Mouse (Mus musculus): ENCODE results near the gene Gm20388. TPM values are rescaled to one million over a fixed set of nuclear protein-coding genes. Genes with fewer than 3 reads are reported as not detected.
A peak's percentile ranks its signal among the peaks of the same experiment; 100 is the strongest.
"Not testable (repeated sequence)": the region's sequence is repeated elsewhere in the genome, so short reads cannot be mapped to it uniquely, and the experiment has no call there.

Gene Gm20388
- polyA plus RNA-seq, 2 experiments: 8.5 TPM; not detected in 1

DNA sequence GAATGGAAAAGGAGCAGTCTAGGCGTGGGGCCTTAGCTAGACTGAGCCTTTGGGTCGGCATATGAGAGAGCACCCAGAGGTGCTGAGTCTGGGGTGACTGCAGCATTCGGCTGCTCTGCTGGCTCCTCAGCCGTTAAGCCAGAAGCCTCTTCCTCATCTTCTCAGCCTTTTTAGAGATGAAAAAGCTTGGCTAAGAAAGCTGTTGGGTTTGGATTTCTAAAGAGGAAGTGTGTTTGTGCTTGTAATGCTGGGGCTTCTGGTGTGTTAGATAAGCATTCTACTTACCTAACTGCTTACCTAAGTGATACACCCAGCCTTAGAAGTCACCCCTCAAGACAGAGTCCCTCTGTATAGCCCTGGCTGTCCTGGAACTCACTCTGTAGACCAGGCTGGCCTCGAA, 3540.1 kb downstream of the Gm20388 start:
- TF ChIP-seq CTCF (IDR thresholded peaks at IDR 0.05; ENCODE audit: low read depth): no peak
- TF ChIP-seq EP300 (IDR thresholded peaks at IDR 0.05; ENCODE audit: low read depth): no peak
- no peaks in the 10 kb centered on the region for H3K27me3 ChIP-seq (ENCODE audit: control insufficient read depth, insufficient read depth, low read length)
- no peaks in the 10 kb centered on the region; the same call in 1 of the 2 replicates for H3K36me3 ChIP-seq (replicated peaks; ENCODE audit: control insufficient read depth, insufficient read depth, low read depth)
- no peak for DNase-seq (ENCODE audit: low read depth in 3 of 3, low spot score in 3 of 3)
- 21% methylated on average over 5 of the region's 5 CpGs for WGBS (ENCODE audit: insufficient replicate concordance)
- no peak for ATAC-seq (ENCODE audit: insufficient read depth)
- no peak overlapping the region for H3K4me3 ChIP-seq (ENCODE audit: insufficient read depth in 1 of 2, low read depth in 2 of 2, low read length in 2 of 2)
- H3K4me2 ChIP-seq (ENCODE audit: low read depth): no peak overlapping the region
- no peak overlapping the region for H3K27ac ChIP-seq
- H3K9me3 ChIP-seq (ENCODE audit: control insufficient read depth, low read length): no peaks in the 10 kb centered on the region
- H3K4me1 ChIP-seq (replicated peaks; ENCODE audit: control insufficient read depth in 2 of 2, insufficient read depth in 2 of 2, low read length in 1 of 2): peaks cover 0 to 7% of the 10 kb centered on the region in 2 experiments; a peak in 1 of 4 replicates
- H3K9ac ChIP-seq (replicated peaks): no peak overlapping the region

DNA sequence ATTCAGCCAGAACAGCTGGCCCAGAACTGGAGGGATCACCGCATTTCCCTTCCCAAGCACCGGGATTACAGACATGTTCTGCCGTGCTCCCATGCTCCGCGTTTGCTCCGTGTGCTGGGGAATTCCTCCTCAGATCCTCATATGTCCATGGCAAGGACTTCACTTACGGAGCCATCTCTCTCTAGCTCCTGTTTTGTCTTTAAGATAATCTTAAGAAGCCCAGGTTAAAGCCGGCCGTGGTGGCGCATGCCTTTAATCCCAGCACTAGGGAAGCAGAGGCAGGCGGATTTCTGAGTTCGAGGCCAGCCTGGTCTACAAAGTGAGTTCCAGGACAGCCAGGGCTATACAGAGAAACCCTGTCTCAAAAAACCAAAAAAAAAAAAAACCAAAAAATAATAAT, 3541.1 kb downstream of the Gm20388 start:
- 78% methylated on average over 12 of the region's 12 CpGs for WGBS (ENCODE audit: insufficient replicate concordance)
- not testable (repeated sequence) for H3K9ac ChIP-seq (replicated peaks); H3K27me3 ChIP-seq (ENCODE audit: control insufficient read depth, insufficient read depth, low read length); H3K4me2 ChIP-seq (ENCODE audit: low read depth); H3K4me3 ChIP-seq (ENCODE audit: insufficient read depth in 1 of 2, low read depth in 2 of 2, low read length in 2 of 2); DNase-seq (ENCODE audit: low read depth in 3 of 3, low spot score in 3 of 3); H3K9me3 ChIP-seq (ENCODE audit: control insufficient read depth, low read length); H3K36me3 ChIP-seq (replicated peaks; ENCODE audit: control insufficient read depth, insufficient read depth, low read depth); H3K27ac ChIP-seq; H3K4me1 ChIP-seq (replicated peaks; ENCODE audit: control insufficient read depth in 2 of 2, insufficient read depth in 2 of 2, low read length in 1 of 2); ATAC-seq (ENCODE audit: insufficient read depth)

DNA sequence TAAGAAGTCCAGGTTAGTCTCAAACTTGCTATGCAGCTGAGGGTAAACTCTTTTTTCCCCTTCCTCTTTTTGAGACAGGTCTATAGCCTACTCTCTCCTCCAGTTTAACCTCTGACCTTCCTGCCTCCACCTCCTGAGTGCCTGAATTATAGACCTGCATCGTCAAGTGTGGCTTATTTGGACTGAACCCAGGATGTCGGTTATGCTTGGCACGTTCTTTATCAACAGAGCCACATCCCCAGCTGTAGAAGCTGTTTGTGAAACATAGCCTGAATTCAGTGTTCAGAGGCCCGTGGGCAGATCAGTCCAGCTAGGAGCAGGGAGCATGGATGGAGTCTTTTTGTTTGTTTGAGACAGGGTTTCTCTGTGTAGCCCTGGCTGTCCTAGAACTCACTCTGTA, 3541.5 kb downstream of the Gm20388 start:
- TF ChIP-seq EP300 (IDR thresholded peaks at IDR 0.05; ENCODE audit: low read depth): 0 out of 2 replicates have a peak, but pooled peaks have one; percentile 10
- TF ChIP-seq CTCF (IDR thresholded peaks at IDR 0.05; ENCODE audit: low read depth): no peak
- peaks cover 0 to 7% of the 10 kb centered on the region in 2 experiments; a peak in 1 of 4 replicates for H3K4me1 ChIP-seq (replicated peaks; ENCODE audit: control insufficient read depth in 2 of 2, insufficient read depth in 2 of 2, low read length in 1 of 2)
- H3K27me3 ChIP-seq (ENCODE audit: control insufficient read depth, insufficient read depth, low read length): no peaks in the 10 kb centered on the region
- no peaks in the 10 kb centered on the region; the same call in 1 of the 2 replicates for H3K36me3 ChIP-seq (replicated peaks; ENCODE audit: control insufficient read depth, insufficient read depth, low read depth)
- DNase-seq (ENCODE audit: low read depth in 3 of 3, low spot score in 3 of 3) (no peak), ATAC-seq (ENCODE audit: insufficient read depth) (no peak)
- H3K4me3 ChIP-seq (ENCODE audit: insufficient read depth in 1 of 2, low read depth in 2 of 2, low read length in 2 of 2): no peak overlapping the region
- H3K4me2 ChIP-seq (ENCODE audit: low read depth): no peak overlapping the region
- 10% methylated on average over 4 of the region's 4 CpGs for WGBS (ENCODE audit: insufficient replicate concordance)
- no peak overlapping the region for H3K27ac ChIP-seq
- H3K9ac ChIP-seq (replicated peaks): no peak overlapping the region
- no peaks in the 10 kb centered on the region for H3K9me3 ChIP-seq (ENCODE audit: control insufficient read depth, low read length)

DNA sequence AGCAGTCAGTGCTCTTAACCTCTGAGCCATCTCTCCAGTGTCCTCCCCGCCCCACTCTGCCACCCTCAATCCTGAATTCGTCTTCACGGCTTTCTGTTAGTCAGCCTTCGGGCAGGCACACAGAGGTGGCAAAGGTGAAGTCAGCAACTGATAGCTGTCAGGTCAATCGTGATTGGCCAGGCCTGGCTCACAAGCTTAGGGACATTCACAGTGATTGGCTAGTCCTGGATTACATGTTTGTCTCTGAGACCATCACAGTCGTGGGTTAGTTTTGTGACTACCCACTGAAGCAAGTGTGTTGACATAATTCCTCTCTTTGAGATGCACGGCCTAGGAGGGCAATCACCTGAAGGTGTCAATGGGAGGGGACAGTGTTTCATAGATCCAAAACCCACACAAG, 3542.7 kb downstream of the Gm20388 start:
- Histone ChIP-seq H3K4me1 (replicated peaks; ENCODE audit: control insufficient read depth in 2 of 2, insufficient read depth in 2 of 2, low read length in 1 of 2) (peaks cover 0 to 7% of the 10 kb centered on the region in 2 experiments; a peak in 1 of 4 replicates), H3K9ac (replicated peaks) (no peak overlapping the region), H3K9me3 (ENCODE audit: control insufficient read depth, low read length) (no peaks in the 10 kb centered on the region), H3K27ac (no peak overlapping the region), H3K4me2 (ENCODE audit: low read depth) (no peak overlapping the region), H3K4me3 (ENCODE audit: insufficient read depth in 1 of 2, low read depth in 2 of 2, low read length in 2 of 2) (no peak overlapping the region), H3K27me3 (ENCODE audit: control insufficient read depth, insufficient read depth, low read length) (no peaks in the 10 kb centered on the region), H3K36me3 (replicated peaks; ENCODE audit: control insufficient read depth, insufficient read depth, low read depth) (no peaks in the 10 kb centered on the region; the same call in 1 of the 2 replicates)
- no peak for DNase-seq (ENCODE audit: low read depth in 3 of 3, low spot score in 3 of 3)
- 67% methylated on average over 7 of the region's 7 CpGs for WGBS (ENCODE audit: insufficient replicate concordance)
- TF ChIP-seq CTCF (IDR thresholded peaks at IDR 0.05; ENCODE audit: low read depth) (no peak), EP300 (IDR thresholded peaks at IDR 0.05; ENCODE audit: low read depth) (no peak)
- ATAC-seq (ENCODE audit: insufficient read depth): no peak

DNA sequence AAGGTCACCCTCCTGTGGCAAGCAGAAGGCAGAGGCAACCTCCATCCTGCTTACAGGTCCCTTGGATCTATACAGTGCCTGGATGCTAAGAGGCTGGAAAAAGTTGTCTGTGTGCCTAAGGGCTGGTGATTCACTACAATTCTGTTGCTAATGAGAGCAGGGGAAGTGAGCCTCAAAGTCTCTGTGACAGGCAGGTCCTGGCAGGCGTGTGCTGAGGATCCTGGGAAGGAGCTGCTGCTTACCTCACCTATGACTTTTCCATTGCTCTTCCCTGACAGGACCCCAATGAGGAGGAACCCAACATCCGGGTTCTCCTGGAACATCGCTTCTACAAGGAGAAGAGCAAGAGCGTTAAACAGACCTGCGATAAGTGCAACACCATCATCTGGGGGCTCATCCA, 3543.3 kb downstream of the Gm20388 start:
- TF ChIP-seq EP300 (IDR thresholded peaks at IDR 0.05; ENCODE audit: low read depth) (no peak), CTCF (IDR thresholded peaks at IDR 0.05; ENCODE audit: low read depth) (no peak)
- H3K27ac ChIP-seq: no peak overlapping the region
- DNase-seq (ENCODE audit: low read depth in 3 of 3, low spot score in 3 of 3): no peak
- no peak for ATAC-seq (ENCODE audit: insufficient read depth)
- no peak overlapping the region for H3K4me3 ChIP-seq (ENCODE audit: insufficient read depth in 1 of 2, low read depth in 2 of 2, low read length in 2 of 2)
- H3K27me3 ChIP-seq (ENCODE audit: control insufficient read depth, insufficient read depth, low read length): no peaks in the 10 kb centered on the region
- no peaks in the 10 kb centered on the region for H3K9me3 ChIP-seq (ENCODE audit: control insufficient read depth, low read length)
- no peaks in the 10 kb centered on the region; the same call in 1 of the 2 replicates for H3K36me3 ChIP-seq (replicated peaks; ENCODE audit: control insufficient read depth, insufficient read depth, low read depth)
- H3K4me1 ChIP-seq (replicated peaks; ENCODE audit: control insufficient read depth in 2 of 2, insufficient read depth in 2 of 2, low read length in 1 of 2): peaks cover 0 to 6% of the 10 kb centered on the region in 2 experiments; a peak in 1 of 4 replicates
- no peak overlapping the region for H3K4me2 ChIP-seq (ENCODE audit: low read depth)
- WGBS (ENCODE audit: insufficient replicate concordance): 76% methylated on average over 5 of the region's 5 CpGs
- H3K9ac ChIP-seq (replicated peaks): no peak overlapping the region

Measured in liver, embryonic 14.5 days (tissue).